Mouse (Mus musculus) MEL-GATA-1-ER (cell line): Measurements from ENCODE around the gene Tyrobp.

ENCODE experiments used
- DNase-seq: peaks from one replicate; pipeline ENCODE4 v3.0.0-alpha.2; 2012; ENCODE audit warnings: low read depth; ENCODE audit errors: extremely low read depth

The Tyrobp gene

DNA sequence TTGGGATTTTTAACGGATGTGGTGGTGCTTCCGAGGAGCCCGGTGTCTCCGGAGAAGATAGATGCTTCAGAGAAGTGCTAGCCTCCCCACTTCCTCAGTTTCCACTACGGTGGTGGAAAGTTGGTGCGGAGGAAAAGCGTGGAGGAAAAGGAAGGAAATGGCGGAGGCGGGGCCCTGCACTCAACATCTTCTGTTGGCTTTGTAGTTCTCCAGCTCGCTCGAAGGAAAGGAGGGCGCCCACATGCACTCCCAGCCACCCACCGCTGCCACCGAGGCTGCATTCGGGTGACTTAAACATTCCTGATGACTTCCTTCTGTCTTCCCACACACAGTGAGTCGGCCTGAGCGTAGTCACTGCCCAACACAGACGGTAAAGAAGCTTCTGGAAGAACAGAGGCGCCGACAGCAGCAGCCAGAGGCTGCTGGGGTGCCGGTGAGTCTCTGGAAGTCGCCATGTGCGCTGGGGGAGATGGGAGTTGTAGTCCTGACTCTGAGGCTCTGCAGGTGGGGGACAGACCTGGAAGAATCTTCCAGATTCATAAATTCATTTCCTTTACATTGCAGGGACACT lies 9.6 kb downstream of the Tyrobp start:
- DNase-seq, result no peak

DNA sequence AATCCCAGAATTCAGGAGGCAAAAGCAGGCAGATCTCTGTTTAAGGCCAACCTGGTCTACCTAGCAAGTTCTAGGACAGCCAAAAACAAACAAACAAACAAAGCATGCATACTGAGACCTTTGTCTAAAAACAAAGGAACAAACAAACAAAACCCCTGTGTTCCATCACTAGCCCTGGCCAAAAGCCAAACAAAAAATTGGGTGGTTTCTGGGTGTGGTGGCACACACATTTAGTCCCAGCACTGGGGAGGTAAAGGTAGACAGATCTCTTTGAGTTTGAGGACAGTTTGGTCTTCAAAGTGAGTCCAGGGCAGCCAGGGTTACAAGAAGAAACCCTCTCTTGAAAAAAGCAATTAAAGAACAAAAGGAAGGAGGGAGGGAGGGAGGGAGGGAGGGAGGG lies 15.8 kb downstream of the Tyrobp start:
- no peak for DNase-seq

DNA sequence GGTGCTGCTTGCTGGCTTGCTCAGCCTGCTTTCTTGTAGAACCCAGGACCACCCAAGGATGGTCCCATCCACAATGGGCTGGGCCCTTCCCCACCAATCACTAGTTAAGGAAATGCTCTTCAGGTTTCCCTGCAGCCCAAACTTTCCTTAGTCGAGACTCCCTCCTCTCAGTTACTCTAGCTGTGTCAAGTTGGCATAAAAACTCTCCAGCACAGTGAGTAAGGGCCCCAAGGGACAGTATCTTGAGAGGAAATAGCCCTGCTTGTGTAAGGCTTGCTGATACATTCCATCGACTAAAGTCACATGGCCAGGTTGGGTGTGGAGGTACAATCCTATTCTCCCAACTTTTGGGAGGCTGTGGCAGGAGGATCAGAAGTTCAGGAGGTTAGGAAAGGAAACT lies 16.6 kb downstream of the Tyrobp start:
- DNase-seq, result no peak

DNA sequence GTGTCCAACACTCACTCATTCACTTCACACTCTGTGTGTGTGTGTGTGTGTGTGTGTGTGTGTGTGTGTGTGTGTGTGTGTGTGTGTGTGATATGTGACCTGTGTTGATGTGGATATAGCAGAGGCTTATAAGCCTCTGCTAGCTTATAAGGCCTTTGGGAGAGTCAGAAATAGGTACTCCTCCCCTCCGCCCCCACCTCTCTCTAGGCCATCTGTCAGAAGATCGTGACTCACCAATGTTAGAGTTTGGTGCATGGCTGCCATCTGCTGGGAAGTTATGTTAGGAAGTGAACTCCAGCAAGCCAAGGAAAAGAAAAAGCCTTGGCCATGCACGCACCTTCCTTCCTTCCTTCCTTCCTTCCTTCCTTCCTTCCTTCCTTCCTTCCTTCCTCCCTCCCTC lies 18.2 kb downstream of the Tyrobp start:
- DNase-seq, result no peak

DNA sequence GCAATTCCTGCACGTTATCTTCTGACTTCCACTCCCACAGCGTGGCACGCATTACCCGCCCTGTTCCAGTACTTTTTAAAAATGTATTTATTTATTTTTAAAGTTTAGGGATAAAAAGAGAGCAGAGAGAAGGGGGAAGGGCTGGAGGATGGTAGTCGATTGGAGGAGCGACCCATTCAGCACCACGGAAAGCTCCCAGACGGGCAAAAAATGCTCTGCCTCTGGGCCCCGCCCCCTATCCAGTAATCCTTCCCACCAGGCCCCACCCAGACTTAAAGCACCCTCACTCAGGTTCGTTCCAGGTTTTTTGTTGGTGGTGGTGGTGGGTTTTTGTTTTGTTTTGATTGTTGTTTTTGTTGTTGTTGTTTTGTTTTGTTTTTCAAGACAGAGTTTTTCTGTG lies 20.7 kb downstream of the Tyrobp start:
- DNase-seq, result no peak

DNA sequence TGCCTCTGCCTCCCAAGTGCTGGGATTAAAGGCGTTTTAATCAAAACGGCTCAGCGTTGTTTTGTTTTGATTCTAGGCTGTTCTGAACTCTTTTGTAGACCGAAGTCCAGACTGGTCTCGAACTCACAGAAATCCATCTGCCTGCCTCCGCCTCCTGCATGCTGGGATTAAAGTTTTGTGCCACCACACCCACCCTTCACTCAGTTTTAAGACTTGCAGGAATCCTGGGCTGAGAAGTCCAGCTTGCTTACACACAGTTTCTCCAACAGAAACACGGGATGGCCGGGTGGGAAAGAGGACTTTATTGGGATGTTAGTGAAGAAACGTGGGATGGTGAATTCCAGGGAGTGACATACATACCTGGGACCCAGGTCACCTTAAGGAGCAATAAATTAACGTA lies 21.1 kb downstream of the Tyrobp start:
- DNase-seq, result no peak

DNA sequence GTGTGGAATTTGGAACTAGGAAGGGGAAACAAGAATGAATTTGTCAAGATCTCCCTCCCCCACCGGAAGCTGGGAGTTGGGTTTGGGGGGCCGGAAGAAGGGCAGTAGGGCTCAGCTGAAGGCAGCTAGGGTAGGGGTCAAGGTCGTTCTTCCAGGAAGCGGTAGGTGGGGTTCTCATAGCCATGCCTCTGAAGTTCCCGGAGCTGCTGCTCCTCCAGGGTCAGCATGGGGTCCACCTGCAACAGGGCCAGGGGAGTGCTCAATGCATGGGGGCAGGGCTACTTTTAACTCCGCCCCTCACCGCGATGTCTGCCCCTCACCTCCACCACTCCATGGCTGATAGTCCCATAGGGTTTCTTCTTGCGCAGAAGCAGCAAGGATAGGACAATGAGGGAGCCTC lies 21.6 kb downstream of the Tyrobp start:
- DNase-seq, result no peak

DNA sequence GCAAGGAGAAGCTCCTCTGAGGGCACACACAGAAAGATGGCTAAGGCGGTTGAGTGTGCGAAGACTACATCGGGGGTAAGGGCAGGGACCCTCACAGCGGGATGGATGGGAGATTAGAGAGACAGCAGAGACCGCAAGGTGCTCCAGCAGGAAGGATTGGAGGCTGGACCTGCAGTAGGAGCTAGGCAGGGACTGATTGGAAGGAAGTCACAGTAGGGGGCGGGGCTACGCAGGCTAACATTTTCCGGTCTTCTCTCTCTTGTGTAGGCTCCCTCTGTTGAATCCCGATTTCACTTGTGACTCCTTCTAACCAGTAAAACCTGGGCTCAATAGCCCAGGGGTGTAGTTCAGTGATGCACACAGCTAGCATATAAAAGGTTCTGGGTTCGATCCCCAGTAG lies 23.3 kb downstream of the Tyrobp start:
- no peak for DNase-seq

DNA sequence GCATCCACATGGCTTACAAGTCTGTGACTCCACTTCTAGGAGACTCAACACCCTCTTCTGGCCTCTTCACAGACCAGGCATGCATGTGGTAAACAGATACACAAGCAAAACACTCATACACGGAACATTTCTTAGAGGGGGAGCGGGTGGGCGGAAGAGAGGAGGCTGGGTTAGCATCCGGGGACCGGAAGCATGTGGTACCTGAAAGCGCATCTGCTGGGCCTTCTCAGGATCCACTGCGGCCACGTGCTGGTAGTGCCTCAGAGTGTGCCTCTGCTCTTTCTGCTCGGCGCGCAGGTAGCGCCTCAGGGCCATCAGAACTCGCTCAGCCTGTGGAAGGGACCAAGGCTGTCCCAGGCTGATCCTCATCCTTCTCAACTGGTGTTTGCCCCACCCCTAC lies 26.2 kb downstream of the Tyrobp start:
- DNase-seq, result no peak

DNA sequence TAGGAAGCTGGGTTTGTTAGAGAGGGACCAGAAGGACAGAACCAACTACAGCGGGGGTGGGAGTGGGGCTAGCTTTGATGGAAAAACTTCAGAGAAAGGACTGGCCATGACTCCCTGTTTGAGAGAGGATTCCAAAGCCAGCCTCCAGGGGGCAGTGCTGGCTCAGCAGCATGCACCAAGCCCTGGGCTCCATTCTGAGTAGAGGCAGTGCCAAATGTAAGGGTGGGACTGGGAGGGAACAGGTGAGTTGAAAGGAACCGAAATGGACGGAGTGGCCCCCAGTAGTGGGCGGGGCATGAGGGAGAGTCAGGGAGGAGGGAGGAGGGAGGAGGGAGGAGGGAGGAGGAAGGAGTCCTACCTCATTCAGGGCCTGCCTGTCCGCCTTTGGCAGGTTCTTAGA lies 27.1 kb downstream of the Tyrobp start:
- no peak for DNase-seq

DNA sequence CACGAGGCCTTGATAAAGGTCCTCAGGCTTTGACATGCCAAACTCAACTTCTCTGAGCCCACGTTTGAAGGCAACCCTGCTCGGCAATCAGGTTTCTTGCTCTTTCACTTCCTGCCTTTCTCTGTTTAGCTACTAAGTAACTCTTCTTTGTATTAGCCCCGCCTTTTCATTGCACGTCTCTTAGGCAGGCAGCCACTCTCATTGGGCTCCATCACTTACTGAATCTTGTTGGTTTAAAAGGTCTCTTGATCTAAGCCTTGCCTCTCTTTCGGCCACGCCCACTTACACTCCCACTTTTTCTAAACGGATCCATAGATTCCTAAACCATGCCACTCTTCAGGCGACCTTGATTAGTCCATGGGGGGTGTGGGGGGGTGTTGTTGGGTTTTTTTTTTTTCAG lies 30.1 kb downstream of the Tyrobp start:
- no peak for DNase-seq

DNA sequence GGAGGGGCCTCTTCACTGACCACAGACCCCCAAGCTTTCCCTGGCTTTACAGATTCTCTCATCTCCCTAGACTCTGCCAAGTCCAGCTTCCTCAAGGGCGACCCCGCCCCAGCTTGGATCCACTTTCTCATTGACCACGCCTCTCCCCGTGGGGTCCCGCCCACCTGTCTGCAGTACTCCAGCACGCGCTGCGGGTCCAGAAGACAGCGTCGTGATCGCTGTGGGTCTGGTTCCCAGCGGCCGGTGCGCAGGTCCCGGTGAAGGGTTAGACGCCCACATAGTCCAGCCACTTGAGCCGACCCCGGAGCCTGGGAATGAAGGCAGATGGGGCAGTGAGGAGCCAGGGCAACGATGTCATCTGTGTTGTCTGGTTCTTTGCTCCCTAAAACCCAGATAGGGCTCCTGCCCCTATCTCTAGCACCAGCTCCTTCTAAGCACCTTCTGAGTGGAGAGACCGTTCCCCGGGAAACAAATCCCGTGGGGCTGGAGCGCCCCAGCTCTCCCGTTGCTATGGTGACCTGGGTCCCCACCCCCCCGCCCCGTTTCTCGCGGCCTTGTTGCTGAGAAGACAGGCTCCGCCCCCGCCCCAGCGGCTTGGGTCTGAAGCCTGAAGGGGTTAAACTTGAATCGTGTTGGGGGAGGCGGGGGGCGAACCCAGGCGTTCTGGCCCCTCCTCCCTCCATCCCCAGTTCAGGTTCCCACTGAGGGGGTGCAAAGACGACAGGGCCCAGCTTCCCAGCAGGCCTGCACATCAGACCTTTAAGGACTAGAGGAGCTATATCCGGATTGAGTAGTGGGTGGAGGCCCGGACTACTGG lies 30.8 kb downstream of the Tyrobp start:
- DNase-seq, result no peak

DNA sequence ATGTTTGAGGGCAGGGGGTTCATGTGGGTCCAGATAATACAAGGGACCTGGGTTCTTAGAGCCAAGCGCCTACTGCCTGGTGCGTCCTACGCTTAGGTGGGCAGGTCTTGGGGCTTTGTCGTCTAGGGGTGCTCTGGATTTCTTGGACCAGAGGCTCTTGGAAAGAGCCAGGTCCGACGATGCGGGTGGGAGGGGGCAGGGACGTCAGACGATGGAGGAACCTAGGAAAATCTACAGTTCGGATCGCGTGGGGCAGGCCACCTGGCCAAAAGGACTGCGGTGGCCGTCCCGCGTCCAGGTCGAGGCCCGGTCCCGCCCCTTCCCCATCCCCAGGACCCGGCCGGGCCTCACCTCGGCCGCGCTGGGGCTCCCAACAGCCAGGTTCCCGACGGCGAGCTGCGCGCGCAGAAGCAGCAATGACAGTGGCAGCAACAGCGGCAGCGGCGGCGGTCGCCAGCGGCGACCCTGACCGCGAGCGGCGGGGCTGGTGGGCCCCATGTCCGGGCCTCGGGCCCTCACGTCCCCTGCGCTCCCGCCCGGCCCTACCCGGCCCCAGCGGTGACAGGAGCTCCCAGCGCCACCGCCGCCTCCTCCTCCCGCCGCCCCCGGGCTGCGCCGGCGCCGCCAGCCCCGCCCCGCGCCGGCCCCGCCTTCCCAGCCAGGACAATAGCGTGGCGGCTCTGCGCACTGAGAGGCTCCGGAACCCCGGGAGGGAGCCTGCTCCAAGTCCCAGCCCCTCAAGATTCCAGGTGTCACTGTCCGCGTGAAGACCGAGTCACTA lies 31.6 kb downstream of the Tyrobp start, which contains the start of gene Aplp1:
Gene Aplp1, minus strand, starts transcription at position 565 of the 781 bp plus-strand sequence.
- DNase-seq, result no peak

DNA sequence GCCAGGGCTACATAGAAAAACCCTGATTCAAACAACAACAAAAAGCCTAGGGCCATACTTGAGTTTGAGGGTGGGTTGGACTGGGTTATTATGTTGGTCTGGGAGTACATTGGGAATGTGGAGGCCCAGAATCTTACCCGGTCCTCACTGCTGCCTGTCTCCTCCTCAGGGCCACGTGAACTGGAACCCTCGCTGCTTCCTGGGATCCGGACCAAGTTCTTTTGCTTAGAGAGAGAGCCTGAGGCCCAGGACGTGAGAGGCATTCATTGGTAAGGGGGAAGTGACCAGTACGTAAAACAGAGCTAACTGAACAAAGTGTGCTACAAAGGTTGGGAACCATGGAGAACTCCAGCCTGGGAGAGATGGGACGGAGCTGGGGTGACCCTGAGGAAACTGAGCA lies 36.7 kb downstream of the Tyrobp start:
- no peak for DNase-seq

DNA sequence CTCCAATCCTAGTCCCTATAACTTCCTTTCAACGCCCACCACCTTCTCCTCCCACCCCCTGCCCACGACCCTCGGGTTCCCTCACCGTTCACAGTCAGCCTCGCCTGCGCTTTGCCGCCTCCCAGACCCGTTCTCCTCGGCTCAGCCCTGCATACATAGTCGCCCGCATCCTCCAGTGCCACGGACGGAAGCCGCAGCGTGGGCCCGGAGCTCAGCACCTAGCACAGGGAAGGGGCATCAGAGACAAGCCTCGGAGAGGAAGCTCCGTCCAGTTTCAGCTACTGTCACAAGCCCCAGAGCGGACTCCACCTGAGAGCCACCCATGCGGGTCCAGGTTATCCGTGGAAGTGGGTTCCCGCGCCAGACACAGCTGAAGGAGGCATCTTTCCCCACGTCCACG lies 39.8 kb downstream of the Tyrobp start:
- DNase-seq, result no peak

DNA sequence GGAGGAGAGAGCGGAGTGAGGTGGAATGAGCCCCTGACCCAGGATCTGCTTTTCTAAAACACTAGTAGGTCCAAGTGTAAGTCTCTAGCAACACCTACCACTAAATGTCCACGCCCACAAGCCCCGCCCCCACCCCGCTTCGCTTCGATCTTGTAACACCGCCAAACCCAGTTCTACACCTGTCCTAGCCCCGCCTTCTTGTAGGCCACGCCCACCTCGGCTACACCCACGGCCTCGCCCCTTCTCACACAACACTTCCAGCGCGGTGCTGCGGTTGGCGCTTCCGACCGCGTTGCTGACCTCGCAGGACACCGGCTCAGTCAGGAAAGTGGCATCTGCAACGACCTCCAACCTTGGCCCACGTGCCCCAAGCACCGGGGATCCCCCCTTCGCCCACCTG lies 40.2 kb downstream of the Tyrobp start:
- DNase-seq, result no peak

DNA sequence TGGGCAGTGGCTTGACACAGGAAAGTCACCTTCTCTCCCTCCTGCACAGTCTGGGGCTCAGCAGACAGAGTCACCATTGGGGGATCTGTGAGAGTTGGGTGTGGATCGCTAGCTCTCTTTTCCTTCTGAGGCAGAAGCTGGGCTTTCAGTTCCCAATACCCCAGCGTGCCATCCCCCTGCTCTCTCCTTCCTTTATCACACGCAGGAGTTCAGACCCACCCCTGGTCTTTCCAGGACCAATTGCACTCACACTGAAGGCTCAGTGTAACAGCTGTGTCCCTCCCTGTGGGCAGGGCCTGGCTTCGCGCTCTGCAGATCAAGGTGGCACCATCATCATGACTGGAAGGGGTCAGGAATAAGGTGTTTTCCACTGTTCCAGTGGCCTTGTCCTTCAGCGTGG lies 40.7 kb downstream of the Tyrobp start:
- no peak for DNase-seq

DNA sequence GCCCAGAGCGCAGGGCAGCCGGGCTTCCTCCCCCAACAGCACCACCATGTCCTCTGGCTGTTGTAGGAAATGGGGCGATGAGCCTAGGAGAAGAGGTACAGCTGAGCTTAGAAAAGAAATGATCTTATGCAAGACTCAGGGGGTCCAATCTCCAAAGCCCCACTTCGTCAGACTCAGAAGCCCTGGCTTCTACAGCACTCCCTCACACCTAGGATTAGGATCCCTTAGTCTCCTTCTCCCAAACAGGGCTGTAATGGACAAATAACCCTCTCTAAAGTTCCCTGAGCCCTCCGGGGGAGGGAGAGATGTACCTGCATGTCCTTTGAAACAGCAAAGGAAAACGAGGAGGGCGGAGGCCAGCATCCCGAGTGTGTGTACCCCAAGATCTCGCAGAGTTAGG lies 42.9 kb downstream of the Tyrobp start:
- DNase-seq, result no peak

DNA sequence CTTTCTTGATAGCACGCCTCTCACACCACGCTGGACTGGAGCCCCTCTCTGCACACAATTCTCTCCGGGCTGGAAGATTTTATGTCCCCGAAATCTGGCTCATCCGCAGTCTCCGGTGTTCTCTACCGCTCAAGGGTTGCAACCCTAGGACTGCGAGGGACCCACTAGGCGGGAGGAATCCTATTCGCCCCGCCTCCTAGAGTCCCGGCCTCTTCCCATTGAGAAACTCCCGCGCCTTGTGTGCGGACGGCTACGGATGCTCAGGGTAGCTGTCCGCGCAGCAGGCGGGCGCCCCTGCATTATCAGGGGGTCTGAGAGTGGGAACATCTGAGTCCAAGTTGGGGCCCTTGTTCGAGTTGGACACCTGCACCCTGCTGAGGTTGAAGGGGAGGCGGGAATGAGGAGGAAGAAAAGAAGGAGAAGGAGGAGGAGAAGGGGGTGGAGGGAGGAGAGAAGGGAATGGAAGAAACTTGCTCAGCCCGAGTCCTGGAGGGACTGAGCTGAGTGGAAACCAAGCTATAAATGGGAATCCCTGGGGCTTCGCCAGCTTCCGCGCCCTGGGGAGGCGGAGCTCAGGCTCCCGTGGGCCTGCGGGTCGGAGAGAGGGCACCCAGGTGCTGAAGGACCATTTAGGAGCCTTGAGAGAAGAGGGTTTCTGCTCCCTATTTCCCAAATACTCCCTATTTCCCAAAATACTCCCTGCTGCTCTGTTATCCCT lies 43.5 kb downstream of the Tyrobp start:
- no peak for DNase-seq

DNA sequence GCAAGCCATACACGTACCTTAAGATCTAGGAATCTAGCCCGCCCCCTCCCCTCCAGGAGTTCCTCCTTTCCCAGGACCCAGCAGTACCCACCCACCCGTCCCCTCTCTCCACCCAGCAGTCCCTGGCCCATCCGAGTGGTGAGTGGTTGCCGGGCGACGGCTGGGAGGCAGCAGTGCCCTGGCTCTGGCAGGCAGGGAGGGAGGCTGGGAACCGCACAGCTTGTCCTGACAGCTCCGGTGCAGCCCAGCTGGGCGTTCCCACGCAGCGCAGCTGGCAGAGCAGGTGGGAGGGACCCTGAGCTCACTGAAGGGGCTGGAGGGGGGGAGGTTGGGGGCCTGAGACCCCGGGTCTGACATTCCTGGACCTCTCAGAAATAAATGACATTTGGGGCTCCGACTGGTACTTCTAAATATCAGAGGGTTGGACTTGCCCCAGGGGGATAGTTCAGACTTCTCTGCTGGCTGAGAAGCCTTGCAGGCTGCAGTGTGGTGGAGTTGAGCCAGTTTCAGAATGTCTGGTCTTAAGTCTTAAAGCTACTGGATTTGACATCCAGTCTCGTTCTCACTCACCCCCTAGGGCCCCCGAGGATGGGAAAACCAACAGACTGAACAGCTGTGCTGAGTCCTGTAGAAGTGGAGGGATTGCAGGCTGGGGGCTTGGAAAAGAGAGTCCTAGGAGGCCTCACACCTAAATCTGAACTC lies 44.2 kb downstream of the Tyrobp start, which contains the start of the genes Kirrel2 and Nphs1:
Gene Kirrel2, minus strand, starts transcription at position 62 of the 702 bp plus-strand sequence.
Gene Nphs1, plus strand, starts transcription at position 687 of the 702 bp plus-strand sequence.
- DNase-seq, result no peak

DNA sequence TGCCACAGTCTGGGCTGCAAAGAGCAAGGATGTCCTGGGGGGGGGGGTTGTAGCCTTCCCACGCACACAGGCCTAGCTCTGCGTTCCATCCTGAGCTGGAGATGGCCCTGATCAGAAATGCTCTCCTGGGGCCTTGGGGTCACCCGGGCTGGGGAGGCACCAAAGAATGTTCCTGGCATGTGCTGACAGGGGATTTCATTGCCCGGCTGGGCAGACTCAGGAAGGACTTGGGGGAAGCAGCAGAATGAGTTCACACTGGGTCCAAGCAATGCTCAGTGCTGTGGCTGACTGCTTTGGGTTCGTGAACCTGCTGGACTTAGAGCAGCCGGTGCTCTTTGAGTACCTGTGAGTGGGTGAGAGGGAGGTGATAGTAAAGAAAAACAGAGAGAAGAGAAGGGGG lies 45.9 kb downstream of the Tyrobp start:
- no peak for DNase-seq
